Mouse (Mus musculus) heart, postnatal 0 days (tissue): Measurements from ENCODE around the gene Arhgap27.

Source experiments
- CTCF ChIP-seq: IDR thresholded peaks from 2 replicates; pipeline ENCODE4 v1.5.1; 2016; ENCODE audit warnings: antibody characterized with exemption, control low read depth, low read depth
- EP300 ChIP-seq: IDR thresholded peaks from 2 replicates; pipeline ENCODE4 v1.6.1; 2016; ENCODE audit warnings: antibody characterized with exemption, low read depth

DNA sequence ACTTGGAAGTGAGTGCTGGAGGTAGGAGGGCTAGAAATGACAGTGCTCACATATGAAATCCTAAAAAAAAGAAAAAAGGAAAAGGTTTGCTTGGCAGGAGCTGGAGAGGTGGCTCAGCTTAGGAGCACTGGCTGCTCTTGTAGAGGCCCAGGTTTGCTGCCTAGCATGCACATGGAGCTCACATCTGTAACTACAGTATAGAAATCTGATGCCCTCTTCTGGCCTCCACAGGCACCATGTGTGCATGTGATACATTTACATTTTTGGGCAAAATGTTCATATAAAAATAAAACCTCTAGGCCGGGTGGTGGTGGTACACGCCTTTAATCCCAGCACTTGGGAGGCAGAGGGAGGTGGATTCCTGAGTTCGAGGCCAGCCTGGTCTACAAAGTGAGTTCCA lies 35.6 kb upstream of the Arhgap27 start:
- TF ChIP-seq CTCF: peak; percentile 48
- TF ChIP-seq EP300: no peak
